8 mouse cellular contexts compared by ENCODE assay signal in the genomic region with DNA sequence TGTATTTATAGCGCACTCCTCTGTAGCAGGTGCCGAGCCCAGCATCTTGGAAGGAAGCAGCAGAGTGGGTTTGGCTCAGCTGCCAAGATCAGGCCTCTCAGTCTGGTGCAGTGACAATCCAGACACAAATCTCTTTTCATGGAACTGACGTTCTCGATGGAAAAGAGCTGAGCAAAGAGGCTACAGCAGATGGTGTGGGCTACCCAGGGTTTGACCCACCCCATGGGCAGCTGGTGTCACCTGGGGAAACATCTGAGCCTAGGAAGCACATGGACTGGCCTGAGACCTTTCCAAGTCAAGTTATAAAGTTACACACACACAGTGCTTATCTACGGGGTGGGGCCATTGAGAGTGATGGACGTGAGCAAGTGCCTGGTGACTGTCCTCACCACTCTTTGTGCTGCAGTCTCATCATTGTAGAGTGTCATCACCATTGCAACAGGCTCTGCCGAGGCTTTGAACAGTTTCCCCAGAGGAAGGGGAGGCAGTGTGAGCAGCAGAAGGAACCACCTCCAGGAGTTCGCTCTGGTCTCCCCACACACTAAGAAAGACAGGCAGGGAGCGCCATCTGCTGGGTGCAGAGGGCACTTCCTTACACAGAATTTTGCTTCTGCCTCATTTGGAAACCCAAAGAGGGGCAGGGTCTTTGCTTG. TPM values are rescaled to one million over a fixed set of nuclear protein-coding genes. Genes with fewer than 3 reads are reported as not detected.
A peak's percentile ranks its signal among the peaks of the same experiment; 100 is the strongest.
DNase-seq lines count a peak whose midpoint lies in the region; ATAC-seq and TF ChIP-seq lines count a peak whose summit lies in the region.

No protein-coding gene starts in this region.

- H3K27ac ChIP-seq in embryonic facial prominence, embryonic 14.5 days (replicated peaks; ENCODE audit: low read depth, low read length), result peak overlapping the region; percentile 44; the same call in 1 of the 2 replicates
- H3K27ac ChIP-seq in limb, embryonic 13.5 days, result no peak overlapping the region
- H3K27ac ChIP-seq in midbrain, embryonic 16.5 days (ENCODE audit: low read length), result peak overlapping the region; percentile 40; the same call in 1 of the 2 replicates
- peak overlapping the region; percentile 31 for H3K27ac ChIP-seq in spleen, adult 2 months (ENCODE audit: insufficient read depth, low read length)

- no peaks in the 10 kb centered on the region for H3K27me3 ChIP-seq in embryonic facial prominence, embryonic 14.5 days (replicated peaks; ENCODE audit: control insufficient read depth, insufficient read depth, low read length)
- no peaks in the 10 kb centered on the region for H3K27me3 ChIP-seq in limb, embryonic 13.5 days
- H3K27me3 ChIP-seq in midbrain, embryonic 16.5 days (ENCODE audit: control insufficient read depth, insufficient read depth, low read depth, low read length), result no peaks in the 10 kb centered on the region
- H3K27me3 ChIP-seq in spleen, adult 2 months (ENCODE audit: control insufficient read depth, insufficient read depth, low read length), result no peaks in the 10 kb centered on the region

- no peak overlapping the region for H3K4me3 ChIP-seq in embryonic facial prominence, embryonic 14.5 days (ENCODE audit: low read depth, low read length)
- H3K4me3 ChIP-seq in limb, embryonic 13.5 days, result no peak overlapping the region
- no peak overlapping the region for H3K4me3 ChIP-seq in midbrain, embryonic 16.5 days (ENCODE audit: low read depth, low read length)
- H3K4me3 ChIP-seq in spleen, adult 2 months (ENCODE audit: extremely low read depth, insufficient read depth, insufficient read length), result 0 out of 2 replicates have a peak overlapping the region, but pooled peaks have one; percentile 0

- peak; percentile 99 for TF ChIP-seq CTCF in spleen, adult 2 months (IDR thresholded peaks at IDR 0.05; ENCODE audit: extremely low read depth, insufficient read depth, insufficient read length, insufficient replicate concordance)

- H3K4me1 ChIP-seq in embryonic facial prominence, embryonic 14.5 days (ENCODE audit: control insufficient read depth, insufficient read depth, low read length), result peaks cover 5% of the 10 kb centered on the region
- H3K4me1 ChIP-seq in limb, embryonic 13.5 days, result peaks cover 12% of the 10 kb centered on the region
- peaks cover 8% of the 10 kb centered on the region for H3K4me1 ChIP-seq in midbrain, embryonic 16.5 days (ENCODE audit: control insufficient read depth, insufficient read depth, low read length)
- peaks cover 20% of the 10 kb centered on the region; the same call in 1 of the 2 replicates for H3K4me1 ChIP-seq in spleen, adult 2 months (ENCODE audit: control insufficient read depth, insufficient read depth, insufficient read length)

- ATAC-seq in embryonic facial prominence, embryonic 14.5 days (ENCODE audit: low read depth), result peak; percentile 88
- peak; percentile 73 for ATAC-seq in limb, embryonic 13.5 days (ENCODE audit: low FRiP score, low read depth)
- peak; percentile 89 for ATAC-seq in midbrain, embryonic 16.5 days

- no peaks in the 10 kb centered on the region for H3K9me3 ChIP-seq in embryonic facial prominence, embryonic 14.5 days (ENCODE audit: control insufficient read depth, low read length)
- H3K9me3 ChIP-seq in limb, embryonic 13.5 days, result no peaks in the 10 kb centered on the region
- H3K9me3 ChIP-seq in midbrain, embryonic 16.5 days (replicated peaks; ENCODE audit: control insufficient read depth, low read length, poor library complexity, severe bottlenecking), result no peaks in the 10 kb centered on the region

- no peak for TF ChIP-seq POLR2A in spleen, adult 2 months (IDR thresholded peaks at IDR 0.05; ENCODE audit: low read depth, low read length)

- H3K9ac ChIP-seq in embryonic facial prominence, embryonic 14.5 days (ENCODE audit: low read depth, low read length), result no peak overlapping the region
- H3K9ac ChIP-seq in limb, embryonic 13.5 days, result no peak overlapping the region
- 0 out of 2 replicates have a peak overlapping the region, but pooled peaks have one; percentile 28 for H3K9ac ChIP-seq in midbrain, embryonic 16.5 days (ENCODE audit: low read depth, low read length)

- 43% methylated on average over 9 of the region's 9 CpGs for WGBS in embryonic facial prominence, embryonic 14.5 days
- 45% methylated on average over 9 of the region's 9 CpGs for WGBS in limb, embryonic 13.5 days
- 34% methylated on average over 9 of the region's 9 CpGs for WGBS in midbrain, embryonic 16.5 days
- 31% methylated on average over 9 of the region's 9 CpGs for WGBS in spleen, adult 2 months

- peaks cover 3% of the 10 kb centered on the region; the same call in 1 of the 2 replicates for H3K36me3 ChIP-seq in embryonic facial prominence, embryonic 14.5 days (ENCODE audit: control insufficient read depth, insufficient read depth, low read length)
- peaks cover 24% of the 10 kb centered on the region for H3K36me3 ChIP-seq in limb, embryonic 13.5 days
- no peaks in the 10 kb centered on the region for H3K36me3 ChIP-seq in midbrain, embryonic 16.5 days (ENCODE audit: control insufficient read depth, insufficient read depth, low read length)
- peaks cover 17% of the 10 kb centered on the region for H3K36me3 ChIP-seq in spleen, adult 2 months (ENCODE audit: control insufficient read depth, insufficient read depth, low read length)

- peak; percentile 93 for DNase-seq in 416B (ENCODE audit: low read depth)
- DNase-seq in adrenal gland, postnatal 4 days (ENCODE audit: low spot score in 2 of 2), result peak; percentile 48 to 70
- DNase-seq in embryonic facial prominence, embryonic 14.5 days (ENCODE audit: low spot score), result peak; percentile 91
- peak; percentile 80 for DNase-seq in heart, adult 8-10 months (ENCODE audit: low spot score)
- DNase-seq in kidney, adult 8-10 months, result peak; percentile 56 to 79
- peak; percentile 69 to 81 for DNase-seq in spleen, adult 2 months (ENCODE audit: low read depth in 1 of 2, low spot score in 2 of 2)

- H3K4me2 ChIP-seq in embryonic facial prominence, embryonic 14.5 days (ENCODE audit: low read depth, low read length), result no peak overlapping the region
- no peak overlapping the region for H3K4me2 ChIP-seq in limb, embryonic 13.5 days (replicated peaks)
- H3K4me2 ChIP-seq in midbrain, embryonic 16.5 days (ENCODE audit: low read length), result no peak overlapping the region

RNA-seq across cellular contexts. Expression of a gene that starts 31.0 kb away (rescaled TPM):
- total RNA-seq in adrenal gland, postnatal 4 days (2021), result 1 to 10 TPM; 6.1 TPM
- 7.2 and 10.4 TPM in 2 replicates for polyA plus RNA-seq in embryonic facial prominence, embryonic 14.5 days (2014; fragmentation: Nextera tagmentation; extraction: Ambion mirVana)
- 1 to 10 TPM in 2 of 4 experiments, under 1 TPM in 2; 0.46 to 1.2 (median 0.89) TPM for total RNA-seq in heart, adult 8-10 months (2022)
- 9.4 and 10.9 TPM in 2 replicates for polyA plus RNA-seq in limb, embryonic 13.5 days (2015; fragmentation: Nextera tagmentation; extraction: Ambion mirVana)
- polyA plus RNA-seq in midbrain, embryonic 16.5 days (2015; fragmentation: Nextera tagmentation; extraction: Ambion mirVana), result 4.0 and 4.4 TPM in 2 replicates
- 4.3 and 4.5 TPM in 2 replicates for polyA plus RNA-seq in spleen, adult 2 months (2012; rRNA removed)
